Mouse (Mus musculus) kidney, embryonic 14.5 days (tissue): ENCODE data around the gene Neurog3. TPM values are rescaled to one million over a fixed set of nuclear protein-coding genes. Genes with fewer than 3 reads are reported as not detected.

Experiments
- ATAC-seq: fragments of 200-750 bp; cut with Nextera tagmentation; 2 replicates; pipeline ENCODE4 v1.8.0; 2017; ENCODE audit warnings: moderate number of reproducible peaks, mild to moderate bottlenecking, moderate TSS enrichment, moderate library complexity; ENCODE audit not compliant: low FRiP score, low TSS enrichment
- H3K27ac ChIP-seq: fragments of 300-500 bp; sonication (generic); 2 replicates; pipeline ENCODE4 v1.5.1; 2014; ENCODE audit warnings: low read depth, mild to moderate bottlenecking, low read length, moderate library complexity, mixed read lengths
- H3K27me3 ChIP-seq: fragments of 300-500 bp; sonication (generic); 2 replicates; pipeline ENCODE4 v1.6.1; 2014; ENCODE audit warnings: mild to moderate bottlenecking, low read length; ENCODE audit not compliant: control insufficient read depth, insufficient read depth
- H3K36me3 ChIP-seq: fragments of 300-500 bp; sonication (generic); 2 replicates; pipeline ENCODE4 v1.6.1; 2014; ENCODE audit warnings: low read length, mixed read lengths; ENCODE audit not compliant: control insufficient read depth, insufficient read depth
- H3K4me1 ChIP-seq: fragments of 300-500 bp; sonication (generic); 2 replicates; pipeline ENCODE4 v1.6.1; 2014; ENCODE audit warnings: low read length, mixed read lengths; ENCODE audit not compliant: control insufficient read depth, insufficient read depth
- H3K4me2 ChIP-seq: fragments of 300-500 bp; sonication (generic); replicated peaks from 2 replicates; pipeline ENCODE4 v1.6.1; 2014; ENCODE audit warnings: low read depth, mild to moderate bottlenecking, low read length
- H3K4me3 ChIP-seq: fragments of 300-500 bp; sonication (generic); 2 replicates; pipeline ENCODE4 v1.5.1; 2014; ENCODE audit warnings: mild to moderate bottlenecking, low read length
- H3K9ac ChIP-seq: fragments of 300-500 bp; sonication (generic); 2 replicates; pipeline ENCODE4 v1.6.1; 2014; ENCODE audit warnings: low read depth, mild to moderate bottlenecking, low read length, moderate library complexity
- H3K9me3 ChIP-seq: fragments of 300-500 bp; sonication (generic); 2 replicates; pipeline ENCODE4 v1.6.1; 2016; ENCODE audit warnings: low read length; ENCODE audit not compliant: control insufficient read depth
- WGBS: fragments of 180-500 bp; shearing (Covaris S2); extraction: QIAGEN DNeasy Blood & Tissue Kit; methylation state at CpG from one replicate; pipeline ENCODE4 v1.1.7; 2014; 5-methylcytosine and 5-hydroxymethylcytosine counted together
- polyA plus RNA-seq: library from polyadenylated mRNA; unstranded; fragments of >200 nt; fragmentation: Nextera tagmentation; extraction: Ambion mirVana; gene quantifications from 2 replicates; pipeline ENCODE4 v1.2.1, GENCODE M21; 2014

The Neurog3 gene
- polyA plus RNA-seq: 0.27 TPM in 1 of 2 replicates, not detected in the other

GRCm38 (mm10) chr10:62132691-62133281 lies at the start of gene Neurog3:
Gene Neurog3 (plus strand): TSS chr10:62133090.
- Histone ChIP-seq H3K4me3 (peak within 1 kb of the TSS; percentile 17), H3K27ac (no peak within 1 kb of the TSS), H3K4me2 (peak within 1 kb of the TSS; percentile 27; the same call in 1 of the 2 replicates), H3K27me3 (peaks cover 99% of the 10 kb centered on the region), H3K9ac (no peak within 1 kb of the TSS), H3K9me3 (no peaks in the 10 kb centered on the region), H3K4me1 (0 out of 2 replicates have a peak, but pooled peaks cover 4% of the 10 kb centered on the region), H3K36me3 (no peaks in the 10 kb centered on the region)
- under 1% methylated on average over 29 of the region's 29 CpGs for WGBS
- no peak for ATAC-seq

GRCm38 (mm10) chr10:62086044-62086443 lies 46.8 kb upstream of the Neurog3 start:
- ATAC-seq: no peak
- WGBS: 68% methylated on average over 2 of the region's 2 CpGs
- no peaks in the 10 kb centered on the region for H3K27me3 ChIP-seq
- H3K27ac ChIP-seq: no peak overlapping the region
- no peak overlapping the region for H3K4me3 ChIP-seq
- H3K9me3 ChIP-seq: no peaks in the 10 kb centered on the region
- no peak overlapping the region for H3K4me2 ChIP-seq
- no peaks in the 10 kb centered on the region for H3K36me3 ChIP-seq
- no peak overlapping the region for H3K9ac ChIP-seq
- H3K4me1 ChIP-seq: no peaks in the 10 kb centered on the region

GRCm38 (mm10) chr10:62086826-62087225 lies 46.1 kb upstream of the Neurog3 start:
- H3K4me3 ChIP-seq: no peak overlapping the region
- H3K9me3 ChIP-seq: 0 out of 2 replicates have a peak, but pooled peaks cover under 1% of the 10 kb centered on the region
- H3K4me1 ChIP-seq: no peaks in the 10 kb centered on the region
- no peak overlapping the region for H3K9ac ChIP-seq
- WGBS: 94% methylated on average over 5 of the region's 5 CpGs
- H3K4me2 ChIP-seq: no peak overlapping the region
- no peak for ATAC-seq
- no peak overlapping the region for H3K27ac ChIP-seq
- no peaks in the 10 kb centered on the region for H3K36me3 ChIP-seq
- H3K27me3 ChIP-seq: no peaks in the 10 kb centered on the region

- H3K4me1 ChIP-seq: no peaks in the 10 kb centered on the region
- H3K27ac ChIP-seq: no peak overlapping the region
- 84% methylated on average over 5 of the region's 5 CpGs for WGBS
- 0 out of 2 replicates have a peak, but pooled peaks cover 2% of the 10 kb centered on the region for H3K9me3 ChIP-seq
- H3K9ac ChIP-seq: no peak overlapping the region
- H3K4me2 ChIP-seq: no peak overlapping the region
- no peaks in the 10 kb centered on the region for H3K27me3 ChIP-seq
- H3K36me3 ChIP-seq: no peaks in the 10 kb centered on the region
- ATAC-seq: no peak
- no peak overlapping the region for H3K4me3 ChIP-seq
These were observed 44.5 kb upstream of the Neurog3 start for GRCm38 (mm10) chr10:62088411-62088810.

GRCm38 (mm10) chr10:62089071-62089470 lies 43.8 kb upstream of the Neurog3 start:
- 49% methylated on average over 7 of the region's 7 CpGs for whole genome bisulfite sequencing
- Histone ChIP-seq H3K4me2 (no peak overlapping the region), H3K27me3 (no peaks in the 10 kb centered on the region), H3K4me1 (no peaks in the 10 kb centered on the region), H3K9ac (no peak overlapping the region), H3K4me3 (no peak overlapping the region), H3K27ac (no peak overlapping the region), H3K9me3 (0 out of 2 replicates have a peak, but pooled peaks cover 2% of the 10 kb centered on the region), H3K36me3 (no peaks in the 10 kb centered on the region)
- ATAC-seq: no peak

- no peaks in the 10 kb centered on the region for H3K36me3 ChIP-seq
- H3K27me3 ChIP-seq: no peaks in the 10 kb centered on the region
- H3K9ac ChIP-seq: no peak overlapping the region
- ATAC-seq: no peak
- no peaks in the 10 kb centered on the region for H3K4me1 ChIP-seq
- H3K27ac ChIP-seq: no peak overlapping the region
- H3K4me2 ChIP-seq: no peak overlapping the region
- 0 out of 2 replicates have a peak, but pooled peaks cover 2% of the 10 kb centered on the region for H3K9me3 ChIP-seq
- H3K4me3 ChIP-seq: no peak overlapping the region
These were observed 43.4 kb upstream of the Neurog3 start for GRCm38 (mm10) chr10:62089486-62089885.

GRCm38 (mm10) chr10:62093903-62094302 lies 39.0 kb upstream of the Neurog3 start:
- Histone ChIP-seq H3K4me3 (no peak overlapping the region), H3K9me3 (0 out of 2 replicates have a peak, but pooled peaks cover 2% of the 10 kb centered on the region), H3K4me1 (no peaks in the 10 kb centered on the region), H3K27me3 (no peaks in the 10 kb centered on the region), H3K4me2 (no peak overlapping the region), H3K27ac (no peak overlapping the region), H3K36me3 (no peaks in the 10 kb centered on the region), H3K9ac (no peak overlapping the region)
- 79% methylated on average over 7 of the region's 7 CpGs for WGBS
- no peak for ATAC-seq

- no peak for ATAC-seq
- 87% methylated on average over 6 of the region's 6 CpGs for WGBS
- H3K9ac ChIP-seq: no peak overlapping the region
- no peak overlapping the region for H3K4me2 ChIP-seq
- no peak overlapping the region for H3K4me3 ChIP-seq
- H3K36me3 ChIP-seq: no peaks in the 10 kb centered on the region
- no peak overlapping the region for H3K27ac ChIP-seq
- H3K4me1 ChIP-seq: no peaks in the 10 kb centered on the region
- H3K9me3 ChIP-seq: 0 out of 2 replicates have a peak, but pooled peaks cover 2% of the 10 kb centered on the region
- no peaks in the 10 kb centered on the region for H3K27me3 ChIP-seq
These were observed 38.5 kb upstream of the Neurog3 start for GRCm38 (mm10) chr10:62094401-62094800.

GRCm38 (mm10) chr10:62099749-62100403 lies 33.0 kb upstream of the Neurog3 start:
- WGBS: 64% methylated on average over 10 of the region's 10 CpGs
- no peak overlapping the region for H3K9ac ChIP-seq
- H3K4me3 ChIP-seq: no peak overlapping the region
- no peaks in the 10 kb centered on the region for H3K27me3 ChIP-seq
- no peak for ATAC-seq
- H3K4me1 ChIP-seq: no peaks in the 10 kb centered on the region
- no peak overlapping the region for H3K27ac ChIP-seq
- H3K4me2 ChIP-seq: no peak overlapping the region
- no peaks in the 10 kb centered on the region for H3K36me3 ChIP-seq
- no peaks in the 10 kb centered on the region for H3K9me3 ChIP-seq
